Mouse (Mus musculus): ENCODE measurements around the gene Cd44. TPM values are rescaled to one million over a fixed set of nuclear protein-coding genes. Genes with fewer than 3 reads are reported as not detected.

Cd44 gene
- polyA plus RNA-seq, 1 experiment, result 0.15 TPM

- no peaks in the 10 kb centered on the region for H3K36me3 ChIP-seq (ENCODE audit: control insufficient read depth, insufficient read depth, low read length)
- H3K4me1 ChIP-seq (ENCODE audit: control insufficient read depth, insufficient read depth, low read length), result no peaks in the 10 kb centered on the region
- no peak overlapping the region for H3K27ac ChIP-seq (ENCODE audit: control insufficient read depth, insufficient read depth, low read depth, low read length)
- no peak for TF ChIP-seq POLR2A (IDR thresholded peaks at IDR 0.05; ENCODE audit: control insufficient read depth, low read depth, low read length)
- TF ChIP-seq CTCF (IDR thresholded peaks at IDR 0.05; ENCODE audit: control insufficient read depth, insufficient read depth, insufficient replicate concordance, low read depth, low read length), result no peak
- H3K4me3 ChIP-seq (ENCODE audit: control insufficient read depth, low read depth, low read length), result no peak overlapping the region
- no peaks in the 10 kb centered on the region for H3K27me3 ChIP-seq (ENCODE audit: control insufficient read depth, insufficient read depth, low read length)
Observed at GRCm38 (mm10) chr2:102848811-102849433, 52.5 kb downstream of the Cd44 start.

DNA sequence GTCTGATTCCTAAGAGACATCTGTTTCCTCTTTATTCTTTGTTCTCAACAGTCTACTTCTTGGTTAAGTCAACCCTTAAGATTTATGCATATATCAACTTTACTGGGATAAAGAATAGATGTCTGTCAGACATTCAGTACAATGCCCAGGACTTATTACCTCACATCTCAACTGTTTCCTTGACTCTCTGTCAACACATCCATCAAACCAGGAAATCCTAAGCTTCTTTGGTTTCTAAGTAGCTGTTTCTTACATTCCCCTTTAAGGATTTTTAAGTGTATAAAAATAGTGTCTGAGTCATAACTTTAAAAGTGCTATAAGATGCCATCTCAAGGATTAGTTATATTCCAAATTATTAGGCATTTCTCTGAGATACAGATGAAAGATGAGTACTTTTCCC is 60.2 kb downstream of the Cd44 start:
- Histone ChIP-seq H3K27me3 (ENCODE audit: control insufficient read depth, insufficient read depth, low read length) (no peaks in the 10 kb centered on the region), H3K4me1 (ENCODE audit: control insufficient read depth, insufficient read depth, low read length) (no peaks in the 10 kb centered on the region), H3K4me3 (ENCODE audit: control insufficient read depth, low read depth, low read length) (no peak overlapping the region), H3K36me3 (ENCODE audit: control insufficient read depth, insufficient read depth, low read length) (no peaks in the 10 kb centered on the region), H3K27ac (ENCODE audit: control insufficient read depth, insufficient read depth, low read depth, low read length) (no peak overlapping the region)
- TF ChIP-seq CTCF (IDR thresholded peaks at IDR 0.05; ENCODE audit: control insufficient read depth, insufficient read depth, insufficient replicate concordance, low read depth, low read length) (no peak), POLR2A (IDR thresholded peaks at IDR 0.05; ENCODE audit: control insufficient read depth, low read depth, low read length) (no peak)

DNA sequence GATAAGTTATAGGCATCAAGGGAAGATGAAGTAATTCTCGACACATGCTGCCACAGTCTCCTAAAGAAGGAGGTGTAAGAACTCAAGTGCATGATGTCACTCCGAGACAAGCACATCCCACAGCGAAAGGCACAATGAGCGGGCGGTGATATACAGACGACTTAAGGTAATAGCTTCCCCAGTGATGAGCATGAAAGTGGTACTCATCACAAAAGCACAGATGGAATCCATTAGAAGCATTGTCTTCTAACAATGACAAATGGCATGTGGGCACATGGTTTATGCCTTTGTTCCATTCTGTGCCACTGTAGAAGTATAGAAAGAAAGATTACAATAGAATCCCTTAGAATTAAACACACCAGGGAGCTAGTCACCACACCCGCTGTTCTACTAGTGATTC is 63.3 kb downstream of the Cd44 start:
- TF ChIP-seq CTCF (IDR thresholded peaks at IDR 0.05; ENCODE audit: control insufficient read depth, insufficient read depth, insufficient replicate concordance, low read depth, low read length), result no peak
- TF ChIP-seq POLR2A (IDR thresholded peaks at IDR 0.05; ENCODE audit: control insufficient read depth, low read depth, low read length), result no peak
- no peak overlapping the region for H3K27ac ChIP-seq (ENCODE audit: control insufficient read depth, insufficient read depth, low read depth, low read length)
- H3K36me3 ChIP-seq (ENCODE audit: control insufficient read depth, insufficient read depth, low read length), result no peaks in the 10 kb centered on the region
- H3K27me3 ChIP-seq (ENCODE audit: control insufficient read depth, insufficient read depth, low read length), result no peaks in the 10 kb centered on the region
- H3K4me3 ChIP-seq (ENCODE audit: control insufficient read depth, low read depth, low read length), result no peak overlapping the region
- no peaks in the 10 kb centered on the region for H3K4me1 ChIP-seq (ENCODE audit: control insufficient read depth, insufficient read depth, low read length)

DNA sequence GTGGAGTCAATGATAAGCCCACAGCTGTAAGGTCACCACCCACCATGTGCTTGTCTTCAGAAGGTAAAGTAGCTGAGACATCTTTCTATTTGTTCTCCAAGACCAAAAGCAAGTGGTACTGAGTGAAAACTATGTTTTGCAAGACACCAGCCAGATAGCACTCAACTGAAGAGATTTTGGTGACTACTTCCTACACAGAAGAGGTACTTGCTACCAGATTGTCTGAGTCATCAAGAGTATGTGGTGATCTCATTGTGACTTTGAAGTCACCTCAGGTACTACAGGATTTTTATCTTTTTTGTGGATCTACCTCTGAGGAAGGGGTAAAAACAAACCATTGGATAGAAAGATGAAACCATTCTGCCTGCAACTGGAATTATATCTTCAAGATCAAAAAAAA is 69.9 kb downstream of the Cd44 start:
- Histone ChIP-seq H3K36me3 (ENCODE audit: control insufficient read depth, insufficient read depth, low read length) (no peaks in the 10 kb centered on the region), H3K4me1 (ENCODE audit: control insufficient read depth, insufficient read depth, low read length) (no peaks in the 10 kb centered on the region), H3K4me3 (ENCODE audit: control insufficient read depth, low read depth, low read length) (no peak overlapping the region), H3K27me3 (ENCODE audit: control insufficient read depth, insufficient read depth, low read length) (no peaks in the 10 kb centered on the region), H3K27ac (ENCODE audit: control insufficient read depth, insufficient read depth, low read depth, low read length) (no peak overlapping the region)
- TF ChIP-seq POLR2A (IDR thresholded peaks at IDR 0.05; ENCODE audit: control insufficient read depth, low read depth, low read length) (no peak), CTCF (IDR thresholded peaks at IDR 0.05; ENCODE audit: control insufficient read depth, insufficient read depth, insufficient replicate concordance, low read depth, low read length) (no peak)

DNA sequence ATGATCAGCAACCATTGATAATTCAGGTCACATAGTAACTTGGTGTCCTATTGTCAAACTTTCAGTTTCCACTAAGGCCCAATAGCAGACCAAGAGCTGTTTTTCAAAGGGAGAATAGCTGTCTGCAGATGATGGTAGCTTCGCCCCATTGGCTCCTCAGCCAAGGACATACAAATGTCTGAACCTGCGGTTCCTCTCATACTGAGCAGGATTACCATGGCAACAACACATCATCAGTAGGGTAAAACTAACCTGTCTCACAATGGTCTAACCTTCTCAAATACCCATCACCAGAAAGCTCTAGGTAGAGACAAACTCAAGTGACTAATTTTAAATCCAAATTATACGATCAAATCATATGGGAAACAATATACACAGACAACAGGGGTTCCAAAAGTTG is 72.3 kb downstream of the Cd44 start:
- Histone ChIP-seq H3K4me3 (ENCODE audit: control insufficient read depth, low read depth, low read length) (no peak overlapping the region), H3K36me3 (ENCODE audit: control insufficient read depth, insufficient read depth, low read length) (no peaks in the 10 kb centered on the region), H3K27ac (ENCODE audit: control insufficient read depth, insufficient read depth, low read depth, low read length) (no peak overlapping the region), H3K27me3 (ENCODE audit: control insufficient read depth, insufficient read depth, low read length) (no peaks in the 10 kb centered on the region), H3K4me1 (ENCODE audit: control insufficient read depth, insufficient read depth, low read length) (no peaks in the 10 kb centered on the region)
- no peak for TF ChIP-seq POLR2A (IDR thresholded peaks at IDR 0.05; ENCODE audit: control insufficient read depth, low read depth, low read length)

- Histone ChIP-seq H3K27ac (ENCODE audit: control insufficient read depth, insufficient read depth, low read depth, low read length) (no peak overlapping the region), H3K36me3 (ENCODE audit: control insufficient read depth, insufficient read depth, low read length) (no peaks in the 10 kb centered on the region), H3K4me3 (ENCODE audit: control insufficient read depth, low read depth, low read length) (no peak overlapping the region), H3K27me3 (ENCODE audit: control insufficient read depth, insufficient read depth, low read length) (no peaks in the 10 kb centered on the region), H3K4me1 (ENCODE audit: control insufficient read depth, insufficient read depth, low read length) (no peaks in the 10 kb centered on the region)
- no peak for TF ChIP-seq POLR2A (IDR thresholded peaks at IDR 0.05; ENCODE audit: control insufficient read depth, low read depth, low read length)
- no peak for TF ChIP-seq CTCF (IDR thresholded peaks at IDR 0.05; ENCODE audit: control insufficient read depth, insufficient read depth, insufficient replicate concordance, low read depth, low read length)
Observed at GRCm38 (mm10) chr2:102828381-102828780, 73.1 kb downstream of the Cd44 start.

GRCm38 (mm10) chr2:102827841-102828240 is 73.6 kb downstream of the Cd44 start:
- H3K27me3 ChIP-seq (ENCODE audit: control insufficient read depth, insufficient read depth, low read length), result no peaks in the 10 kb centered on the region
- H3K36me3 ChIP-seq (ENCODE audit: control insufficient read depth, insufficient read depth, low read length), result no peaks in the 10 kb centered on the region
- no peak for TF ChIP-seq CTCF (IDR thresholded peaks at IDR 0.05; ENCODE audit: control insufficient read depth, insufficient read depth, insufficient replicate concordance, low read depth, low read length)
- no peak for TF ChIP-seq POLR2A (IDR thresholded peaks at IDR 0.05; ENCODE audit: control insufficient read depth, low read depth, low read length)
- H3K4me3 ChIP-seq (ENCODE audit: control insufficient read depth, low read depth, low read length), result no peak overlapping the region
- H3K4me1 ChIP-seq (ENCODE audit: control insufficient read depth, insufficient read depth, low read length), result no peaks in the 10 kb centered on the region
- H3K27ac ChIP-seq (ENCODE audit: control insufficient read depth, insufficient read depth, low read depth, low read length), result no peak overlapping the region
